Mouse (Mus musculus) colon, adult 2 months (tissue): ENCODE data around the gene Castor2. TPM values are rescaled to one million over a fixed set of nuclear protein-coding genes. Genes with fewer than 3 reads are reported as not detected.

ENCODE experiments used
- polyA plus RNA-seq: library from polyadenylated mRNA; depleted of rRNA; stranded (reverse); fragments of >200 nt; gene quantifications from 2 replicates; pipeline ENCODE4 v1.2.3, GENCODE M21; 2012; rRNA removed

The Castor2 gene
- 2.9 and 3.1 TPM in 2 replicates for polyA plus RNA-seq

GRCm38 (mm10) chr5:134099496-134100211 lies at the start of gene Castor2:
TSS of gene Castor2 (plus strand) at chr5:134099711.

GRCm38 (mm10) chr5:134176169-134176881 lies 76.8 kb downstream of the Castor2 start, which contains the start of gene Rcc1l:
TSS of gene Rcc1l (minus strand) at chr5:134176774.

GRCm38 (mm10) chr5:134183880-134184808 lies 84.6 kb downstream of the Castor2 start, which contains the start of gene Gtf2ird2:
TSS of gene Gtf2ird2 (plus strand) at chr5:134184019.

Other genes with a start within 250 kb of the Castor2 start
- gene Rcc1l, start 77.1 kb downstream of the Castor2 start, polyA plus RNA-seq, result 17.2 and 22.0 TPM in 2 replicates
- gene Gtf2ird2, start 84.3 kb downstream of the Castor2 start, polyA plus RNA-seq, result 5.5 and 6.0 TPM in 2 replicates
- 9.8 and 10.1 TPM in 2 replicates for gene Ncf1, start 129.9 kb downstream of the Castor2 start, polyA plus RNA-seq
- 35.9 and 40.5 TPM in 2 replicates for gene Gtf2i, start 215.0 kb downstream of the Castor2 start, polyA plus RNA-seq